Mouse (Mus musculus) adrenal gland, adult 8-10 months (tissue): Measurements from ENCODE around the gene Itga9. TPM values are rescaled to one million over a fixed set of nuclear protein-coding genes. Genes with fewer than 3 reads are reported as not detected.
A peak's percentile ranks its signal among the peaks of the same experiment; 100 is the strongest.

Source experiments
- DNase-seq: peaks from one replicate; pipeline ENCODE4 v3.0.0; 2022
- total RNA-seq, 4 experiments: library from RNA; stranded (reverse); gene quantifications; 2 replicates each; pipeline ENCODE4 v1.2.4; 2022

Itga9 gene
- total RNA-seq, 4 experiments from 2014 or later = 64.9 to 75.4 (median 67.8) TPM

GRCm38 (mm10) chr9:118607701-118608401 is 1.4 kb downstream of the Itga9 start:
- DNase-seq = no peak

- DNase-seq = no peak
Measured at GRCm38 (mm10) chr9:118608556-118608955, 2.1 kb downstream of the Itga9 start.

GRCm38 (mm10) chr9:118610060-118610459 is 3.6 kb downstream of the Itga9 start:
- DNase-seq = no peak

GRCm38 (mm10) chr9:118611111-118611541 is 4.6 kb downstream of the Itga9 start:
- no peak for DNase-seq

GRCm38 (mm10) chr9:118611958-118612581 is 5.6 kb downstream of the Itga9 start:
- DNase-seq = no peak

- DNase-seq = no peak
Measured at GRCm38 (mm10) chr9:118617237-118617636, 10.7 kb downstream of the Itga9 start.

GRCm38 (mm10) chr9:118618732-118619250 is 12.3 kb downstream of the Itga9 start:
- DNase-seq = no peak

GRCm38 (mm10) chr9:118620807-118621206 is 14.3 kb downstream of the Itga9 start:
- DNase-seq = no peak

GRCm38 (mm10) chr9:118621691-118622090 is 15.2 kb downstream of the Itga9 start:
- no peak for DNase-seq

GRCm38 (mm10) chr9:118622376-118623166 is 16.1 kb downstream of the Itga9 start:
- DNase-seq = peak; percentile 85

GRCm38 (mm10) chr9:118623483-118623882 is 17.0 kb downstream of the Itga9 start:
- no peak for DNase-seq

- no peak for DNase-seq
Measured at GRCm38 (mm10) chr9:118624146-118624545, 17.7 kb downstream of the Itga9 start.

GRCm38 (mm10) chr9:118629763-118630379 is 23.4 kb downstream of the Itga9 start:
- peak; percentile 68 for DNase-seq

- DNase-seq = peak; percentile 81
Measured at GRCm38 (mm10) chr9:118631775-118632757, 25.6 kb downstream of the Itga9 start.

- DNase-seq = no peak
Measured at GRCm38 (mm10) chr9:118632758-118633143, 26.3 kb downstream of the Itga9 start.

GRCm38 (mm10) chr9:118638642-118639210 is 32.2 kb downstream of the Itga9 start:
- DNase-seq = no peak

- DNase-seq = no peak
Measured at GRCm38 (mm10) chr9:118645698-118646355, 39.3 kb downstream of the Itga9 start.

GRCm38 (mm10) chr9:118647495-118647894 is 41.0 kb downstream of the Itga9 start:
- peak; percentile 38 for DNase-seq

- DNase-seq = no peak
Measured at GRCm38 (mm10) chr9:118650976-118651375, 44.5 kb downstream of the Itga9 start.

- DNase-seq = no peak
Measured at GRCm38 (mm10) chr9:118651939-118652338, 45.4 kb downstream of the Itga9 start.
